26 mouse cellular contexts compared by ENCODE assay signal in genomic region chr15:20123586-20123985, GRCm38 (mm10).
DNase-seq lines count a peak whose midpoint lies in the region; ATAC-seq and TF ChIP-seq lines count a peak whose summit lies in the region.
"Had no signal": no experiment of that assay in that cellular context is flagged by ENCODE, and none has a peak within 500 bp of the region (broad histone marks: within the 10 kb centered on the region; RNA-seq: fewer than 3 reads in every experiment).

No protein-coding gene starts in this region.

- no peak for ATAC-seq in forebrain, embryonic 14.5 days
- ATAC-seq in forebrain, postnatal 0 days, result no peak
- peak; percentile 80 for ATAC-seq in midbrain, embryonic 12.5 days (ENCODE audit: low FRiP score, low read depth)
- no peak for ATAC-seq in midbrain, embryonic 11.5 days (ENCODE audit: low FRiP score)
- peak; percentile 82 for ATAC-seq in midbrain, embryonic 15.5 days (replicated peaks)
- no peak for ATAC-seq in megakaryocyte, adult 5-6 weeks (ENCODE audit: poor library complexity, severe bottlenecking)
- ATAC-seq: CD4-positive, CD25-positive, alpha-beta regulatory T cell, adult 4 months; forebrain, embryonic 16.5 days; intestine, postnatal 0 days had no signal

- H3K27me3 ChIP-seq in forebrain, embryonic 14.5 days (replicated peaks; ENCODE audit: control insufficient read depth, insufficient read depth, low read length), result no peaks in the 10 kb centered on the region
- H3K27me3 ChIP-seq in forebrain, postnatal 0 days (ENCODE audit: insufficient read depth, low read length), result no peaks in the 10 kb centered on the region
- no peaks in the 10 kb centered on the region for H3K27me3 ChIP-seq in midbrain, embryonic 12.5 days
- no peaks in the 10 kb centered on the region for H3K27me3 ChIP-seq in midbrain, embryonic 11.5 days (ENCODE audit: control insufficient read depth, insufficient read depth, low read length)
- H3K27me3 ChIP-seq in midbrain, embryonic 15.5 days (replicated peaks), result no peaks in the 10 kb centered on the region
- H3K27me3 ChIP-seq: embryonic facial prominence, embryonic 15.5 days; heart, embryonic 13.5 days; hindbrain, embryonic 15.5 days; liver, embryonic 15.5 days; lung, embryonic 15.5 days; neural tube, embryonic 15.5 days had no signal

- no peaks in the 10 kb centered on the region for H3K9me3 ChIP-seq in forebrain, embryonic 14.5 days (replicated peaks; ENCODE audit: control insufficient read depth, low read length)
- no peaks in the 10 kb centered on the region for H3K9me3 ChIP-seq in forebrain, postnatal 0 days (ENCODE audit: low read length)
- no peaks in the 10 kb centered on the region for H3K9me3 ChIP-seq in midbrain, embryonic 12.5 days
- no peaks in the 10 kb centered on the region for H3K9me3 ChIP-seq in midbrain, embryonic 11.5 days (ENCODE audit: control insufficient read depth, low read length)
- no peaks in the 10 kb centered on the region for H3K9me3 ChIP-seq in midbrain, embryonic 15.5 days
- H3K9me3 ChIP-seq: embryonic facial prominence, embryonic 15.5 days; heart, embryonic 13.5 days; hindbrain, embryonic 15.5 days; liver, embryonic 15.5 days; lung, embryonic 15.5 days; neural tube, embryonic 15.5 days had no signal

- DNase-seq in forebrain, embryonic 14.5 days (ENCODE audit: low spot score), result peak; percentile 29
- DNase-seq in forebrain, postnatal 0 days, result no peak
- no peak for DNase-seq in midbrain, embryonic 11.5 days (ENCODE audit: low spot score, missing footprints)
- DNase-seq in gastrocnemius, adult 18-20 months (ENCODE audit: low spot score), result no peak
- DNase-seq: adrenal gland, postnatal 25 days; cerebellum, adult 18-20 months; cerebellum, postnatal 25 days; gastrocnemius, postnatal 25 days; heart, adult 18-20 months; heart, postnatal 14 days; kidney, postnatal 36 days; lung, postnatal 36 days; thymus, adult 18-20 months; thymus, postnatal 4 days had no signal

- WGBS in forebrain, embryonic 14.5 days, result 70% methylated on average over 3 of the region's 3 CpGs
- 56% methylated on average over 3 of the region's 3 CpGs for WGBS in forebrain, postnatal 0 days
- WGBS in midbrain, embryonic 12.5 days, result 85% methylated on average over 3 of the region's 3 CpGs
- 85% methylated on average over 3 of the region's 3 CpGs for WGBS in midbrain, embryonic 11.5 days
- WGBS in midbrain, embryonic 15.5 days, result 51% methylated on average over 3 of the region's 3 CpGs

- H3K4me1 ChIP-seq in forebrain, embryonic 14.5 days (ENCODE audit: control insufficient read depth, insufficient read depth, low read length), result no peaks in the 10 kb centered on the region
- H3K4me1 ChIP-seq in forebrain, postnatal 0 days (ENCODE audit: insufficient read depth), result no peaks in the 10 kb centered on the region
- no peaks in the 10 kb centered on the region for H3K4me1 ChIP-seq in midbrain, embryonic 12.5 days
- H3K4me1 ChIP-seq in midbrain, embryonic 11.5 days (ENCODE audit: control insufficient read depth, insufficient read depth, low read length), result no peaks in the 10 kb centered on the region
- no peaks in the 10 kb centered on the region for H3K4me1 ChIP-seq in midbrain, embryonic 15.5 days
- H3K4me1 ChIP-seq: embryonic facial prominence, embryonic 15.5 days; heart, embryonic 13.5 days; hindbrain, embryonic 15.5 days; liver, embryonic 15.5 days; lung, embryonic 15.5 days; neural tube, embryonic 15.5 days had no signal

- no peak for TF ChIP-seq CTCF in forebrain, postnatal 0 days (IDR thresholded peaks at IDR 0.05; ENCODE audit: low read depth)

- H3K4me3 ChIP-seq in forebrain, embryonic 14.5 days (ENCODE audit: low read depth, low read length), result no peak overlapping the region
- no peak overlapping the region for H3K4me3 ChIP-seq in forebrain, postnatal 0 days (ENCODE audit: low read depth, low read length)
- no peak overlapping the region for H3K4me3 ChIP-seq in midbrain, embryonic 12.5 days
- no peak overlapping the region for H3K4me3 ChIP-seq in midbrain, embryonic 11.5 days (ENCODE audit: low read depth, low read length)
- H3K4me3 ChIP-seq in midbrain, embryonic 15.5 days, result no peak overlapping the region
- H3K4me3 ChIP-seq: embryonic facial prominence, embryonic 15.5 days; heart, embryonic 13.5 days; hindbrain, embryonic 15.5 days; liver, embryonic 15.5 days; lung, embryonic 15.5 days; neural tube, embryonic 15.5 days had no signal

- no peak overlapping the region for H3K4me2 ChIP-seq in forebrain, embryonic 14.5 days (ENCODE audit: low read length)
- H3K4me2 ChIP-seq in forebrain, postnatal 0 days (ENCODE audit: low read depth), result no peak overlapping the region
- H3K4me2 ChIP-seq in midbrain, embryonic 12.5 days (replicated peaks), result no peak overlapping the region
- no peak overlapping the region for H3K4me2 ChIP-seq in midbrain, embryonic 11.5 days
- no peak overlapping the region for H3K4me2 ChIP-seq in midbrain, embryonic 15.5 days
- H3K4me2 ChIP-seq: embryonic facial prominence, embryonic 15.5 days; heart, embryonic 13.5 days; hindbrain, embryonic 15.5 days; liver, embryonic 15.5 days; lung, embryonic 15.5 days; neural tube, embryonic 15.5 days had no signal

- no peaks in the 10 kb centered on the region for H3K36me3 ChIP-seq in forebrain, embryonic 14.5 days (ENCODE audit: control insufficient read depth, insufficient read depth, low read length)
- H3K36me3 ChIP-seq in forebrain, postnatal 0 days (ENCODE audit: insufficient read depth), result no peaks in the 10 kb centered on the region
- H3K36me3 ChIP-seq in midbrain, embryonic 12.5 days, result no peaks in the 10 kb centered on the region
- H3K36me3 ChIP-seq in midbrain, embryonic 11.5 days (ENCODE audit: control insufficient read depth, insufficient read depth, low read length), result no peaks in the 10 kb centered on the region
- H3K36me3 ChIP-seq in midbrain, embryonic 15.5 days (replicated peaks), result no peaks in the 10 kb centered on the region
- H3K36me3 ChIP-seq: embryonic facial prominence, embryonic 15.5 days; heart, embryonic 13.5 days; hindbrain, embryonic 15.5 days; liver, embryonic 15.5 days; lung, embryonic 15.5 days; neural tube, embryonic 15.5 days had no signal

- no peak overlapping the region for H3K9ac ChIP-seq in forebrain, embryonic 14.5 days (ENCODE audit: low read length)
- H3K9ac ChIP-seq in forebrain, postnatal 0 days, result no peak overlapping the region
- H3K9ac ChIP-seq in midbrain, embryonic 12.5 days (replicated peaks), result no peak overlapping the region
- H3K9ac ChIP-seq in midbrain, embryonic 11.5 days (ENCODE audit: low read length), result no peak overlapping the region
- no peak overlapping the region for H3K9ac ChIP-seq in midbrain, embryonic 15.5 days
- H3K9ac ChIP-seq: embryonic facial prominence, embryonic 15.5 days; heart, embryonic 13.5 days; hindbrain, embryonic 15.5 days; liver, embryonic 15.5 days; lung, embryonic 15.5 days; neural tube, embryonic 15.5 days had no signal

- no peak overlapping the region for H3K27ac ChIP-seq in forebrain, embryonic 14.5 days (ENCODE audit: low read depth, low read length)
- no peak overlapping the region for H3K27ac ChIP-seq in forebrain, postnatal 0 days (ENCODE audit: low read depth, low read length)
- no peak overlapping the region for H3K27ac ChIP-seq in midbrain, embryonic 12.5 days (replicated peaks)
- no peak overlapping the region for H3K27ac ChIP-seq in midbrain, embryonic 11.5 days (ENCODE audit: low read depth, low read length)
- no peak overlapping the region for H3K27ac ChIP-seq in midbrain, embryonic 15.5 days
- H3K27ac ChIP-seq: embryonic facial prominence, embryonic 15.5 days; heart, embryonic 13.5 days; hindbrain, embryonic 15.5 days; liver, embryonic 15.5 days; lung, embryonic 15.5 days; neural tube, embryonic 15.5 days had no signal

Comparison
In these comparisons a context has a peak if more than half of its experiments do, and no peak if none do; other contexts are left out.
1. ATAC-seq: peak in midbrain, embryonic 12.5 days (single experiment) and midbrain, embryonic 15.5 days (single experiment); none in forebrain, embryonic 14.5 days (single experiment), forebrain, postnatal 0 days (single experiment), midbrain, embryonic 11.5 days (single experiment) and megakaryocyte, adult 5-6 weeks (single experiment).